7 mouse cellular contexts compared by ENCODE assay signal in genomic region chr1:118982805-118983211, GRCm38 (mm10).
DNase-seq lines count a peak whose midpoint lies in the region; ATAC-seq and TF ChIP-seq lines count a peak whose summit lies in the region.

No protein-coding gene starts in this region.

- 0 out of 2 replicates have a peak, but pooled peaks cover 4% of the 10 kb centered on the region for H3K27me3 ChIP-seq in lung, embryonic 15.5 days
- H3K27me3 ChIP-seq in forebrain, embryonic 11.5 days (ENCODE audit: control insufficient read depth, insufficient read depth, low read length): no peaks in the 10 kb centered on the region
- H3K27me3 ChIP-seq in limb, embryonic 13.5 days: no peaks in the 10 kb centered on the region
- no peaks in the 10 kb centered on the region for H3K27me3 ChIP-seq in stomach, postnatal 0 days (ENCODE audit: control insufficient read depth, insufficient read depth, low read length)

- H3K4me1 ChIP-seq in lung, embryonic 15.5 days: peaks cover 56% of the 10 kb centered on the region
- H3K4me1 ChIP-seq in forebrain, embryonic 11.5 days (replicated peaks; ENCODE audit: control insufficient read depth, insufficient read depth, low read length): peaks cover 19% of the 10 kb centered on the region
- peaks cover 77% of the 10 kb centered on the region for H3K4me1 ChIP-seq in limb, embryonic 13.5 days
- peaks cover 5% of the 10 kb centered on the region; the same call in 1 of the 2 replicates for H3K4me1 ChIP-seq in stomach, postnatal 0 days (replicated peaks; ENCODE audit: control insufficient read depth, insufficient read depth)

- no peak overlapping the region for H3K9ac ChIP-seq in lung, embryonic 15.5 days
- H3K9ac ChIP-seq in forebrain, embryonic 11.5 days (ENCODE audit: low read length): no peak overlapping the region; the same call in 1 of the 2 replicates
- H3K9ac ChIP-seq in limb, embryonic 13.5 days: 0 out of 2 replicates have a peak overlapping the region, but pooled peaks have one; percentile 43
- no peak overlapping the region for H3K9ac ChIP-seq in stomach, postnatal 0 days (ENCODE audit: low read length)

- peak overlapping the region; percentile 93 for H3K27ac ChIP-seq in lung, embryonic 15.5 days
- peak overlapping the region; percentile 69 for H3K27ac ChIP-seq in forebrain, embryonic 11.5 days (ENCODE audit: low read depth, low read length)
- peak overlapping the region; percentile 94 for H3K27ac ChIP-seq in limb, embryonic 13.5 days
- peak overlapping the region; percentile 88 for H3K27ac ChIP-seq in stomach, postnatal 0 days (replicated peaks)

- no peak for TF ChIP-seq CTCF in stomach, postnatal 0 days (IDR thresholded peaks at IDR 0.05; ENCODE audit: low read depth)

- no peak for TF ChIP-seq EP300 in stomach, postnatal 0 days (optimal IDR thresholded peaks at IDR 0.05)

- peak; percentile 60; the same call in 1 of the 2 replicates for ATAC-seq in lung, embryonic 15.5 days (ENCODE audit: borderline replicate concordance, extremely low read depth, low FRiP score, low TSS enrichment)
- peak; percentile 57 for ATAC-seq in forebrain, embryonic 11.5 days (replicated peaks; ENCODE audit: low FRiP score)
- ATAC-seq in limb, embryonic 13.5 days (ENCODE audit: low FRiP score, low read depth): peak; percentile 38
- ATAC-seq in stomach, postnatal 0 days (ENCODE audit: low FRiP score, low TSS enrichment): peak; percentile 62

- DNase-seq in lung, postnatal 10 days: no peak
- DNase-seq in forebrain, embryonic 11.5 days (ENCODE audit: low spot score): peak; percentile 58
- no peak for DNase-seq in stomach, postnatal 0 days (ENCODE audit: low spot score)
- no peak for DNase-seq in gastrocnemius, postnatal 10 days
- no peak for DNase-seq in spleen, postnatal 14 days (ENCODE audit: low spot score in 2 of 2)

- WGBS in lung, embryonic 15.5 days: 8% methylated on average over 5 of the region's 5 CpGs
- WGBS in forebrain, embryonic 11.5 days: under 1% methylated on average over 5 of the region's 5 CpGs
- 3% methylated on average over 5 of the region's 5 CpGs for WGBS in limb, embryonic 13.5 days
- 10% methylated on average over 5 of the region's 5 CpGs for WGBS in stomach, postnatal 0 days

- H3K36me3 ChIP-seq in lung, embryonic 15.5 days: no peaks in the 10 kb centered on the region
- H3K36me3 ChIP-seq in forebrain, embryonic 11.5 days (ENCODE audit: control insufficient read depth, insufficient read depth, low read length): no peaks in the 10 kb centered on the region
- peaks cover 27% of the 10 kb centered on the region for H3K36me3 ChIP-seq in limb, embryonic 13.5 days
- H3K36me3 ChIP-seq in stomach, postnatal 0 days (ENCODE audit: control insufficient read depth, insufficient read depth, low read length): no peaks in the 10 kb centered on the region

- H3K4me3 ChIP-seq in lung, embryonic 15.5 days: no peak overlapping the region
- no peak overlapping the region for H3K4me3 ChIP-seq in forebrain, embryonic 11.5 days (ENCODE audit: low read depth, low read length)
- H3K4me3 ChIP-seq in limb, embryonic 13.5 days: peak overlapping the region; percentile 30; the same call in 1 of the 2 replicates
- H3K4me3 ChIP-seq in stomach, postnatal 0 days (ENCODE audit: low read depth, low read length): no peak overlapping the region

- peak overlapping the region; percentile 45 for H3K4me2 ChIP-seq in lung, embryonic 15.5 days
- peak overlapping the region; percentile 28; the same call in 1 of the 2 replicates for H3K4me2 ChIP-seq in forebrain, embryonic 11.5 days (ENCODE audit: low read depth, low read length, severe bottlenecking)
- H3K4me2 ChIP-seq in limb, embryonic 13.5 days (replicated peaks): peak overlapping the region; percentile 56
- no peak overlapping the region for H3K4me2 ChIP-seq in stomach, postnatal 0 days (replicated peaks; ENCODE audit: low read depth)

- H3K9me3 ChIP-seq in lung, embryonic 15.5 days: no peaks in the 10 kb centered on the region
- no peaks in the 10 kb centered on the region for H3K9me3 ChIP-seq in forebrain, embryonic 11.5 days (ENCODE audit: control insufficient read depth, low read length)
- H3K9me3 ChIP-seq in limb, embryonic 13.5 days: no peaks in the 10 kb centered on the region
- no peaks in the 10 kb centered on the region for H3K9me3 ChIP-seq in stomach, postnatal 0 days (ENCODE audit: control insufficient read depth, low read length)
